Mouse (Mus musculus) hindbrain, embryonic 11.5 days (tissue): ENCODE measurements around the gene Gm10840. TPM values are rescaled to one million over a fixed set of nuclear protein-coding genes. Genes with fewer than 3 reads are reported as not detected.

ENCODE experiments used
- ATAC-seq: fragments of 200-750 bp; cut with Nextera tagmentation; 2 replicates; pipeline ENCODE4 v1.8.0; 2017; ENCODE audit warnings: mild to moderate bottlenecking, moderate TSS enrichment, moderate library complexity; ENCODE audit not compliant: low FRiP score
- DNase-seq: peaks from one replicate; pipeline ENCODE4 v3.0.0-alpha.2; 2015; ENCODE audit warnings: low spot score
- H3K27ac ChIP-seq: fragments of 300-500 bp; sonication (generic); 2 replicates; pipeline ENCODE4 v1.5.1; 2014; ENCODE audit warnings: mild to moderate bottlenecking, low read depth, low read length
- H3K27me3 ChIP-seq: fragments of 300-500 bp; sonication (generic); 2 replicates; pipeline ENCODE4 v1.6.1; 2014; ENCODE audit warnings: mild to moderate bottlenecking, low read length, moderate library complexity, mixed read lengths; ENCODE audit not compliant: control insufficient read depth, insufficient read depth
- H3K36me3 ChIP-seq: fragments of 300-500 bp; sonication (generic); 2 replicates; pipeline ENCODE4 v1.6.1; 2014; ENCODE audit warnings: mild to moderate bottlenecking, low read length, moderate library complexity, mixed read lengths; ENCODE audit not compliant: control insufficient read depth, insufficient read depth
- H3K4me1 ChIP-seq: fragments of 300-500 bp; sonication (generic); replicated peaks from 2 replicates; pipeline ENCODE4 v1.6.1; 2014; ENCODE audit warnings: low read length, mixed read lengths; ENCODE audit not compliant: control insufficient read depth, insufficient read depth
- H3K4me2 ChIP-seq: fragments of 300-500 bp; sonication (generic); replicated peaks from 2 replicates; pipeline ENCODE4 v1.6.1; 2014; ENCODE audit warnings: mild to moderate bottlenecking, low read depth, low read length
- H3K4me3 ChIP-seq: fragments of 300-500 bp; sonication (generic); 2 replicates; pipeline ENCODE4 v1.5.1; 2014; ENCODE audit warnings: low read depth, low read length
- H3K9ac ChIP-seq: fragments of 300-500 bp; sonication (generic); 2 replicates; pipeline ENCODE4 v1.6.1; 2014; ENCODE audit warnings: low read depth, low read length
- H3K9me3 ChIP-seq: fragments of 300-500 bp; sonication (generic); 2 replicates; pipeline ENCODE4 v1.6.1; 2016; ENCODE audit warnings: low read length; ENCODE audit not compliant: control insufficient read depth
- WGBS: fragments of 180-500 bp; shearing (Covaris S2); extraction: QIAGEN DNeasy Blood & Tissue Kit; methylation state at CpG from one replicate; pipeline ENCODE4 v1.1.7; 2014; 5-methylcytosine and 5-hydroxymethylcytosine counted together
- polyA plus RNA-seq: library from polyadenylated mRNA; unstranded; fragments of >200 nt; fragmentation: Nextera tagmentation; extraction: Ambion mirVana; gene quantifications from 2 replicates; pipeline ENCODE4 v1.2.1, GENCODE M21; 2014

Gm10840 gene
- polyA plus RNA-seq, 1 experiment from 2014 or later: not detected

GRCm38 (mm10) chr11:106180449-106180801, 19.8 kb downstream of the Gm10840 start:
- no peaks in the 10 kb centered on the region for H3K27me3 ChIP-seq

DNA sequence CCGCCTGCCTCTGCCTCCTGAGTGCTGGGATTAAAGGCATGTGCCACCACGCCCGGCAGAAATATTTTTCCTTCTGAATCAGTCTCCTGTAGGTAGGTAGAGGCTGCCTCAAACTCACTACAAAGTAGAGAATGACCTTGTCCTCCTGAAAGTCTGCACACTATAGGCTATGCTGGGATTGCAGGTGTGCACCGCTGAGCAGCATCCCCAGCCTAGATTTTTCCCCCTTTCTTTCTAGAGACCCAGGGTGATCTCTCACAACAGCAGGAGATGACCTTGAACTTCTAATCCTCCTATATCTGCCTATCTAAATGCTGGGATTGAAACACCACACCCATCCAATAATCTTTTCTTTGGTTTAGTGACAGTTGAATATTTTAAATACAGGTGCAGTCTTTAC, 26.7 kb downstream of the Gm10840 start:
- Histone ChIP-seq H3K36me3 (no peaks in the 10 kb centered on the region), H3K9ac (no peak overlapping the region), H3K27me3 (no peaks in the 10 kb centered on the region), H3K4me3 (no peak overlapping the region), H3K27ac (no peak overlapping the region), H3K9me3 (no peaks in the 10 kb centered on the region), H3K4me1 (no peaks in the 10 kb centered on the region), H3K4me2 (no peak overlapping the region)
- ATAC-seq (no peak), DNase-seq (no peak)
- WGBS: 89% methylated on average over 4 of the region's 4 CpGs

More at GRCm38 (mm10) chr11:106180449-106180801, 19.8 kb downstream of the Gm10840 start:
- no peak for ATAC-seq
- Histone ChIP-seq H3K4me1 (no peaks in the 10 kb centered on the region), H3K4me2 (no peak overlapping the region), H3K9ac (no peak overlapping the region), H3K4me3 (no peak overlapping the region), H3K9me3 (no peaks in the 10 kb centered on the region), H3K27ac (no peak overlapping the region), H3K36me3 (no peaks in the 10 kb centered on the region)
- no peak for DNase-seq
- WGBS: 85% methylated on average over 2 of the region's 2 CpGs

DNA sequence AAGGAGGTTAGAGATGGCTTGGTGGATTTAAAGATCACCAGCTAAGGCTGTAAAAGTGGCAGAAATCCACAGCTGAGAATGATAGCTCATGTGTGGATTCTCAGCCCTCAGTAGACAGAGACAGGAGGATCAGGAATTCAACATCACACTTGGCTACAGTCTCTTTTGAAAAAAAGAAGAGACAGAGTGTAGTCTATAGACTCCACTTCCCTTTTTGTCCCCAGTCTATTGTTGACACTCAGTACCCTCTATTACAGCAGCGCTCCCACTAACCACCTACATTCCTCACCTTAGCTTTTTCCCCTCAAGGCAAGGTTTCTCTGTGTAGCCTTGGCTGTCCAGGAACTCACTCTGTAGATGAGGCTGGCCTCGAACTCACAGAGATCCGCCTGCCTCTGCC, 31.1 kb downstream of the Gm10840 start:
- no peak overlapping the region for H3K4me2 ChIP-seq
- no peaks in the 10 kb centered on the region for H3K27me3 ChIP-seq
- ATAC-seq: no peak
- H3K9me3 ChIP-seq: no peaks in the 10 kb centered on the region
- H3K4me1 ChIP-seq: no peaks in the 10 kb centered on the region
- 88% methylated on average over 3 of the region's 3 CpGs for WGBS
- H3K4me3 ChIP-seq: no peak overlapping the region
- H3K27ac ChIP-seq: no peak overlapping the region
- no peaks in the 10 kb centered on the region for H3K36me3 ChIP-seq
- no peak for DNase-seq
- H3K9ac ChIP-seq: no peak overlapping the region

DNA sequence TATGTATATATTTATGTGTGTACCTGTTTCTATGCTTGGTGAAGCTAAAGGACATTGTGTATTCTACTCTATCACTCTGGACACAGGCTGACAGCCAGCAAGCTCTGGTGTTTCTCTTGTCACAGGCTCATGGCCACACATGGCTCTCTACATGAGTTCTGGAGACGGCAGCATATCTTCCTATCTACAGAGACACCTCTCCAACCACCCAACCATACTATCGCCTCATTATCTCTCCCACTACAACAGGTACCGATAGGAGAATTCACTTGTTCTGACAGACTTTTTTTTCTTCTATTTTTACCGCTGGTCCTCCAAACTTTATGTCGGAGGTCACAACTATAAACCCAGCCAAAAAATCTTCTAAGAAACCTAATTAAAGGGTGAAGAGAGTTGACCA, 31.6 kb downstream of the Gm10840 start:
- no peaks in the 10 kb centered on the region for H3K36me3 ChIP-seq
- H3K27me3 ChIP-seq: no peaks in the 10 kb centered on the region
- no peaks in the 10 kb centered on the region for H3K9me3 ChIP-seq
- no peak overlapping the region for H3K9ac ChIP-seq
- peak overlapping the region; percentile 50 for H3K4me2 ChIP-seq
- ATAC-seq (no peak), DNase-seq (no peak)
- no peaks in the 10 kb centered on the region for H3K4me1 ChIP-seq
- H3K4me3 ChIP-seq: peak overlapping the region; percentile 74; the same call in 1 of the 2 replicates
- H3K27ac ChIP-seq: no peak overlapping the region
- 89% methylated on average over 5 of the region's 5 CpGs for WGBS

DNA sequence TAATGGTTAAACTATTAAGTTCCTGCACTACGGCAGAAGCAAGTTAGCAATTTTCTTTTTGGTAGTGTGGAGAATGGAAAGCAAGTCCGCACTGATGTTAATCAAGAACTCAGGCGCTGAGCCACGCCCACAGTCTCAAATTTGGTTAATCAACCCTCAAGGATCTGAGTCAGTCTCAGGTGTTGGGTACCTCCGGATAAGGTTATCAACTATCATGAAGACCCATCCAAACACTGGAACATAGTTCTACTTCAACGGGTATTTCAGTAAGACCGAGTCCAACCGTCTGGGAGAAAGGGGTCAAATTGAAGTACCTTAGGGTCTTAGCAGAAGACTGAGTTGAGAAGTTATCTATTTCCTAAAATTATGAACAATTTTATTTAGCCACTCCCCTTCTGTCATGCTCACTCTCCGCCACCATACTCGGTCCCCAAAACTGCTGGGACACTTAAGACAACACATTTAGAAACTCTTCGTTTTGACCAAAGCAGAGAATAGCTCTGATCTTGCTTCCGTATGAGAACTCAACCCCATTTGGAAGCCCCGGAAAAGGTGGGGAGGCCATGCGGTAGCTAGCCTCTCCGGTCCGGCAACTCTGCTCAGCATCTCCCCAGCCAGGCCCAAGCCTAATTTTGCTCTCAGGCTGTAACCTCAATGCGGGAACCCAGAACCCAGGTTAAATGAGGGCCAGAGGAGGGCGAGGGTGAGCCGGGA, 32.2 kb downstream of the Gm10840 start:
- H3K27ac ChIP-seq: peak overlapping the region; percentile 81
- H3K4me2 ChIP-seq: peak overlapping the region; percentile 50
- H3K9ac ChIP-seq: peak overlapping the region; percentile 80
- no peaks in the 10 kb centered on the region for H3K9me3 ChIP-seq
- ATAC-seq: peak; percentile 53
- H3K4me1 ChIP-seq: no peaks in the 10 kb centered on the region
- peak overlapping the region; percentile 74 for H3K4me3 ChIP-seq
- no peak for DNase-seq
- no peaks in the 10 kb centered on the region for H3K27me3 ChIP-seq
- 12% methylated on average over 19 of the region's 19 CpGs for WGBS
- no peaks in the 10 kb centered on the region for H3K36me3 ChIP-seq

DNA sequence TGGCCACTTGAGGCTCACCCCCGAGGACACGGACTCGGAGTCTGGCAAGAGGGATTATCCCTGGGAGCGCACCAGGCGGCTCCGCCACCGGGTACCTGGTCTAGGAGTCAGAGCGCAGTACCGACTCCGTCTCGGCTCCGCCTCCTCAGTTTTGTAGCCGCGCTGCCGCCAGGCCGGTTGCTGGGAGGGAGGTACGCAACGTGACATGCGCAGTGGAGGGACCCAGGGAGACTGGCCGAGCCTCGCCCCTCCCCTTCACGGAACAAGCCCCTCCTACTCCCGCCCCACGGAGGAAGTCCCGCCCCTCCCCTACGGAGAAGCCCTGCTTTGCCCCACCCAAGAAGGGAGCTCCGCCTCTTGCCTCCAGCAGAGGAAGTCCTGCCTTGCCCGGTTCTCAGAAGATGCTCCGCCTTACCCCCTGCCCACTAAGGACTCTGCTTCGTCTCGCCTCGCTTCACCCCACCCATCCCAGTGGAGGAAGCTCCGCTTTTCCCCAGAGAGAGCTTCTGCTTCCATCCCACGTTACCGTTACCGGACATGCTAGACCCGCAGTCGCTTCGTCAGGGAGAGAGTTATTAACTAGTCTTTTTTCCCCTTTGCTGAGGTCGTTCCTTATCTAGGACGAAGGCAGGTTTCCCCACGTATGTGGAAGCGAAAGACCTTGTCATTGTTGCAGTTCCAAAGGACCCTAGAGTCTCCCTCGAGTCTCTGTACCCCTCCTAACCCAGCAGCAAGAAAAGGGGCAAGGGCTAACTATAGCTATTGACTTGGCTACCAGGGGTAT, 32.9 kb downstream of the Gm10840 start:
- Histone ChIP-seq H3K27ac (peak overlapping the region; percentile 81), H3K4me3 (peak overlapping the region; percentile 74), H3K9me3 (no peaks in the 10 kb centered on the region), H3K4me2 (peak overlapping the region; percentile 60), H3K4me1 (no peaks in the 10 kb centered on the region), H3K27me3 (no peaks in the 10 kb centered on the region), H3K36me3 (no peaks in the 10 kb centered on the region), H3K9ac (peak overlapping the region; percentile 80)
- peak; percentile 97 for ATAC-seq
- under 1% methylated on average over 40 of the region's 44 CpGs for WGBS
- DNase-seq: peak; percentile 98

- Histone ChIP-seq H3K4me1 (no peaks in the 10 kb centered on the region), H3K4me2 (peak overlapping the region; percentile 60), H3K4me3 (peak overlapping the region; percentile 74), H3K9me3 (no peaks in the 10 kb centered on the region), H3K27me3 (no peaks in the 10 kb centered on the region), H3K27ac (peak overlapping the region; percentile 76), H3K36me3 (no peaks in the 10 kb centered on the region), H3K9ac (peak overlapping the region; percentile 48)
- no peak for DNase-seq
- ATAC-seq: no peak
- WGBS: 43% methylated on average over 3 of the region's 3 CpGs
These were observed 33.5 kb downstream of the Gm10840 start for GRCm38 (mm10) chr11:106194155-106194541.

DNA sequence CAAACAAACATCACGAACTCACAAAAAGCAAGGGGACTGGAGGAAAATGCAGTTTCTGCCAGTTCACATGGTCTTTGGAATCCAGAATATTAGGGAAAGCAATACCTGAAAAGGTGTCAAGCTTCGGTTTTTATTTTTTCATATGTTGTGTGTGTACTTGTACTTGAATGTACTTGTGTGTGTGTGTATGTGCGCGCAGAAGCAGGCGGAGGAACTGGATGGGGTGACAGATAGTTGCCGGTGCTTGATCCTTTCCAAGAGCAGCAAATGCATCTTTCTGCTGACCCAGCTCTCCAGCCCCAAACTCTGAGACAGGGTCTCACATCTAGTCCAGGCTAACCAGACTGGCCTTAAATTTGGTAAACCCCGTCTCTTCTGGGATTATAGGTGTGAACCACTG, 34.2 kb downstream of the Gm10840 start:
- Histone ChIP-seq H3K27me3 (no peaks in the 10 kb centered on the region), H3K36me3 (no peaks in the 10 kb centered on the region), H3K4me1 (no peaks in the 10 kb centered on the region), H3K9me3 (no peaks in the 10 kb centered on the region), H3K27ac (no peak overlapping the region), H3K9ac (no peak overlapping the region), H3K4me3 (no peak overlapping the region), H3K4me2 (no peak overlapping the region)
- WGBS: 92% methylated on average over 7 of the region's 7 CpGs
- no peak for DNase-seq
- no peak for ATAC-seq

- no peaks in the 10 kb centered on the region for H3K9me3 ChIP-seq
- no peak overlapping the region for H3K4me3 ChIP-seq
- H3K27ac ChIP-seq: no peak overlapping the region
- H3K36me3 ChIP-seq: no peaks in the 10 kb centered on the region
- no peaks in the 10 kb centered on the region for H3K4me1 ChIP-seq
- no peak overlapping the region for H3K9ac ChIP-seq
- DNase-seq: no peak
- H3K4me2 ChIP-seq: no peak overlapping the region
- no peak for ATAC-seq
- no peaks in the 10 kb centered on the region for H3K27me3 ChIP-seq
These were observed 34.7 kb downstream of the Gm10840 start for GRCm38 (mm10) chr11:106195341-106195740.
